Mouse (Mus musculus) cerebellum, adult (tissue): Measurements from ENCODE around the gene Gm3015.
"Not testable (repeated sequence)": the region's sequence is repeated elsewhere in the genome, so short reads cannot be mapped to it uniquely, and the experiment has no call there.

Experiments
- ATAC-seq: cut with Nextera tagmentation; 2 replicates; pipeline ENCODE4 v1.9.2; 2017; ENCODE audit warnings: mild to moderate bottlenecking, moderate library complexity, mixed read lengths; ENCODE audit not compliant: insufficient number of reproducible peaks, low FRiP score, low TSS enrichment

Gm3015 gene

GRCm38 (mm10) chr14:42768721-42769120 lies at the start of gene Gm3015:
TSS of gene Gm3015 (minus strand) at chr14:42768821.
- ATAC-seq = not testable (repeated sequence)

GRCm38 (mm10) chr14:42797887-42798286 lies 29.3 kb upstream of the Gm3015 start, which contains the start of gene Gm10377:
TSS of gene Gm10377 (minus strand) at chr14:42797987.
- not testable (repeated sequence) for ATAC-seq
